Mouse (Mus musculus) thymus, postnatal 14 days (tissue): Measurements from ENCODE around the gene Gm9887.
"Not testable (repeated sequence)": the region's sequence is repeated elsewhere in the genome, so short reads cannot be mapped to it uniquely, and the experiment has no call there.

ENCODE experiments used
- DNase-seq: peaks from one replicate; pipeline ENCODE4 v3.0.0; 2021

Gm9887 gene

GRCm38 (mm10) chr12:69371854-69372671 lies at the start of gene Gm9887, which contains the start of gene Arf6:
TSS of gene Gm9887 (minus strand) at chr12:69372458.
TSS of gene Arf6 (plus strand) at chr12:69372150.
- DNase-seq, result peak; percentile 99

- DNase-seq, result peak; percentile 38
Measured at GRCm38 (mm10) chr12:69420716-69421115, 48.5 kb upstream of the Gm9887 start.

- no peak for DNase-seq
Measured at GRCm38 (mm10) chr12:69419606-69420005, 47.3 kb upstream of the Gm9887 start.

- no peak for DNase-seq
Measured at GRCm38 (mm10) chr12:69419017-69419605, 46.9 kb upstream of the Gm9887 start.

- no peak for DNase-seq
Measured at GRCm38 (mm10) chr12:69418606-69419005, 46.3 kb upstream of the Gm9887 start.

- no peak for DNase-seq
Measured at GRCm38 (mm10) chr12:69417701-69418291, 45.5 kb upstream of the Gm9887 start.

- no peak for DNase-seq
Measured at GRCm38 (mm10) chr12:69416793-69417192, 44.5 kb upstream of the Gm9887 start.

- DNase-seq, result no peak
Measured at GRCm38 (mm10) chr12:69414826-69415572, 42.7 kb upstream of the Gm9887 start.

GRCm38 (mm10) chr12:69413303-69413702 lies 41.0 kb upstream of the Gm9887 start:
- DNase-seq, result no peak

GRCm38 (mm10) chr12:69411936-69412335 lies 39.7 kb upstream of the Gm9887 start:
- DNase-seq, result no peak

- DNase-seq, result no peak
Measured at GRCm38 (mm10) chr12:69410767-69411166, 38.5 kb upstream of the Gm9887 start.

GRCm38 (mm10) chr12:69402594-69403167 lies 30.4 kb upstream of the Gm9887 start:
- no peak for DNase-seq

- no peak for DNase-seq
Measured at GRCm38 (mm10) chr12:69402100-69402499, 29.8 kb upstream of the Gm9887 start.

GRCm38 (mm10) chr12:69400871-69401286 lies 28.6 kb upstream of the Gm9887 start:
- DNase-seq, result no peak

- no peak for DNase-seq
Measured at GRCm38 (mm10) chr12:69400367-69400766, 28.1 kb upstream of the Gm9887 start.

GRCm38 (mm10) chr12:69394456-69394855 lies 22.2 kb upstream of the Gm9887 start:
- no peak for DNase-seq

GRCm38 (mm10) chr12:69393076-69393475 lies 20.8 kb upstream of the Gm9887 start:
- DNase-seq, result no peak

GRCm38 (mm10) chr12:69390000-69390698 lies 17.9 kb upstream of the Gm9887 start:
- no peak for DNase-seq

- no peak for DNase-seq
Measured at GRCm38 (mm10) chr12:69389273-69389938, 17.1 kb upstream of the Gm9887 start.

- DNase-seq, result no peak
Measured at GRCm38 (mm10) chr12:69388321-69388869, 16.1 kb upstream of the Gm9887 start.

GRCm38 (mm10) chr12:69386281-69386732 lies 14.0 kb upstream of the Gm9887 start:
- DNase-seq, result not testable (repeated sequence)
